Mouse (Mus musculus) left cerebral cortex, postnatal 10 days (tissue): ENCODE measurements around the gene Gm10142. TPM values are rescaled to one million over a fixed set of nuclear protein-coding genes. Genes with fewer than 3 reads are reported as not detected.
"Not testable (repeated sequence)": the region's sequence is repeated elsewhere in the genome, so short reads cannot be mapped to it uniquely, and the experiment has no call there.

Experiments used
- DNase-seq, 2 experiments: peaks; one replicate each; pipeline ENCODE4 v3.0.0; 2021 to 2022; ENCODE audit warnings: low spot score in 2 of 2, mixed read lengths in 1 of 2; ENCODE audit errors: extremely low spot score in 1 of 2
- intact Hi-C: fragments of 180-260 bp; cut with DNase I; formaldehyde crosslinking; loops from one replicate; pipeline ENCODE4 v1.15.1; 2025
- total RNA-seq, 2 experiments: library from RNA; stranded (reverse); gene quantifications; 2 replicates each; pipeline ENCODE4 v1.2.3; 2021

Gm10142 gene
- total RNA-seq, result not detected

GRCm38 (mm10) chr10:77715507-77715906, at the start of gene Gm10142:
Gene Gm10142 (plus strand): TSS chr10:77715807.
- intact Hi-C loops, result no loop called here
- no peak for DNase-seq

GRCm38 (mm10) chr10:77666342-77666741, 49.3 kb upstream of the Gm10142 start:
- intact Hi-C loops, result no loop called here
- no peak for DNase-seq

GRCm38 (mm10) chr10:77667402-77667801, 48.2 kb upstream of the Gm10142 start:
- DNase-seq, result no peak
- intact Hi-C loops, result no loop called here

GRCm38 (mm10) chr10:77670710-77671109, 44.9 kb upstream of the Gm10142 start:
- no peak for DNase-seq
- intact Hi-C loops, result no loop called here

GRCm38 (mm10) chr10:77671519-77671918, 44.1 kb upstream of the Gm10142 start:
- DNase-seq, result no peak
- intact Hi-C loops, result no loop called here

- no peak for DNase-seq
- intact Hi-C loops, result no loop called here
Observed at GRCm38 (mm10) chr10:77673765-77674164, 41.8 kb upstream of the Gm10142 start.

- intact Hi-C loops, result no loop called here
- DNase-seq, result peak in 1 of 2 experiments; percentile 33
Observed at GRCm38 (mm10) chr10:77677562-77677961, 38.0 kb upstream of the Gm10142 start.

- no peak for DNase-seq
- intact Hi-C loops, result no loop called here
Observed at GRCm38 (mm10) chr10:77682994-77683393, 32.6 kb upstream of the Gm10142 start.

GRCm38 (mm10) chr10:77684181-77684580, 31.4 kb upstream of the Gm10142 start:
- no peak for DNase-seq
- intact Hi-C loops, result no loop called here

- DNase-seq, result no peak
- intact Hi-C loops, result no loop called here
Observed at GRCm38 (mm10) chr10:77685895-77686664, 29.5 kb upstream of the Gm10142 start, which contains the start of gene Tspear. Gene Tspear (plus strand): TSS chr10:77686569.

- DNase-seq, result no peak
- intact Hi-C loops, result no loop called here
Observed at GRCm38 (mm10) chr10:77687021-77687420, 28.6 kb upstream of the Gm10142 start.

GRCm38 (mm10) chr10:77690356-77690807, 25.2 kb upstream of the Gm10142 start, which contains the start of gene Gm19402:
Gene Gm19402 (minus strand): TSS chr10:77690757.
- intact Hi-C loops, DNase-seq: not testable (repeated sequence)

- DNase-seq, result no peak
- intact Hi-C loops, result no loop called here
Observed at GRCm38 (mm10) chr10:77697133-77697532, 18.5 kb upstream of the Gm10142 start, which contains the start of gene Gm9508. Gene Gm9508 (minus strand): TSS chr10:77697233.

GRCm38 (mm10) chr10:77706326-77706725, 9.3 kb upstream of the Gm10142 start, which contains the start of gene Gm10272:
Gene Gm10272 (plus strand): TSS chr10:77706626.
- intact Hi-C loops, result no loop called here
- no peak for DNase-seq

GRCm38 (mm10) chr10:77709831-77710230, 5.8 kb upstream of the Gm10142 start:
- no peak for DNase-seq
- intact Hi-C loops, result no loop called here

GRCm38 (mm10) chr10:77711157-77711556, 4.5 kb upstream of the Gm10142 start, which contains the start of gene Gm10024:
Gene Gm10024 (plus strand): TSS chr10:77711457.
- intact Hi-C loops, result not testable (repeated sequence)

GRCm38 (mm10) chr10:77713734-77714133, 1.9 kb upstream of the Gm10142 start:
- intact Hi-C loops, result no loop called here
- no peak for DNase-seq

More at GRCm38 (mm10) chr10:77711157-77711556, 4.5 kb upstream of the Gm10142 start, which contains the start of gene Gm10024:
- not testable (repeated sequence) for DNase-seq

GRCm38 (mm10) chr10:77720299-77720698, 4.7 kb downstream of the Gm10142 start, which contains the start of gene Krtap12-1:
Gene Krtap12-1 (plus strand): TSS chr10:77720599.
- intact Hi-C loops, DNase-seq: not testable (repeated sequence)

GRCm38 (mm10) chr10:77724855-77725254, 9.2 kb downstream of the Gm10142 start:
- intact Hi-C loops, result no loop called here
- no peak for DNase-seq

GRCm38 (mm10) chr10:77726186-77726585, 10.6 kb downstream of the Gm10142 start, which contains the start of gene Gm10100:
Gene Gm10100 (plus strand): TSS chr10:77726486.
- DNase-seq, result no peak
- intact Hi-C loops, result no loop called here
